Mouse (Mus musculus) spleen, postnatal 10 days (tissue): ENCODE results near the gene Zg16.

Experiments used
- DNase-seq, 2 experiments: peaks; one replicate each; pipeline ENCODE4 v3.0.0; 2021 to 2022; ENCODE audit warnings: low spot score in 2 of 2

The Zg16 gene

DNA sequence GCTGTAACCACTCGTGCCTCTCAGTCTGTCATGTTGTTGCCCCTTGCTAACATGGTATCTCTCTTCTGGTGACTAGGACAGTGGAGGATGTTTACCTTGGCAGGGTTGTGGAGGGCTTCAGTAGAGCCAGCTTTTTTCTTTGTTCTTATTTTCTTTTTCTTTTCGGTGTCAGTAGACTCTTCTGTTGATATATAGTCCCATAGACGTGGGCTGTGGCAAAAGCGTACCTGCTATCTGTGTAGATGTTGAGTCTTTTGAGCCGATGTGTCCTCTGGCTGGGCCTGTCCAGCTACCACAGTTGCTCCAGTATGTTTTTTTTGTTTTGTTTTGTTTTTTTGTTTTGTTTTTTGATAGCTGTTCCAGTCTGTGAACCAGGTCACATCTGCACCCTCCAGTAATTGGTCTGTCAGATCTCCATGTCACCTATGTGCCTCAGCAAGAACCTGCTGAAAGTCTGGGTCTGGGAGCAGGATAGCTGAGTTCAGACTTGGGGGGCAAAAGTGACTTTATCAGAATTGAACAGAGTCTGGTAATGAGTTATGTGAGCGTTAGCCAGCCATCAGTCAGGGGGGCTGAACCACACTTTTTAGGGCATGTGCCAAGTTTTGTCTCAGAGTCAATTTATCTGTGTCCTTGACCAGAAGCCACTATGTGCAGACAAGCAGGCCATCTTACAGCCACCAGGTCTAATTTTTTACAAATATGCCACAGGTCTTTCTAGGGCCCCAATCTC is at the start of gene Zg16:
Zg16 (minus strand) TSS at position 51 of the 733 bp plus-strand sequence.
- DNase-seq: peak in 1 of 2 experiments; percentile 42

DNA sequence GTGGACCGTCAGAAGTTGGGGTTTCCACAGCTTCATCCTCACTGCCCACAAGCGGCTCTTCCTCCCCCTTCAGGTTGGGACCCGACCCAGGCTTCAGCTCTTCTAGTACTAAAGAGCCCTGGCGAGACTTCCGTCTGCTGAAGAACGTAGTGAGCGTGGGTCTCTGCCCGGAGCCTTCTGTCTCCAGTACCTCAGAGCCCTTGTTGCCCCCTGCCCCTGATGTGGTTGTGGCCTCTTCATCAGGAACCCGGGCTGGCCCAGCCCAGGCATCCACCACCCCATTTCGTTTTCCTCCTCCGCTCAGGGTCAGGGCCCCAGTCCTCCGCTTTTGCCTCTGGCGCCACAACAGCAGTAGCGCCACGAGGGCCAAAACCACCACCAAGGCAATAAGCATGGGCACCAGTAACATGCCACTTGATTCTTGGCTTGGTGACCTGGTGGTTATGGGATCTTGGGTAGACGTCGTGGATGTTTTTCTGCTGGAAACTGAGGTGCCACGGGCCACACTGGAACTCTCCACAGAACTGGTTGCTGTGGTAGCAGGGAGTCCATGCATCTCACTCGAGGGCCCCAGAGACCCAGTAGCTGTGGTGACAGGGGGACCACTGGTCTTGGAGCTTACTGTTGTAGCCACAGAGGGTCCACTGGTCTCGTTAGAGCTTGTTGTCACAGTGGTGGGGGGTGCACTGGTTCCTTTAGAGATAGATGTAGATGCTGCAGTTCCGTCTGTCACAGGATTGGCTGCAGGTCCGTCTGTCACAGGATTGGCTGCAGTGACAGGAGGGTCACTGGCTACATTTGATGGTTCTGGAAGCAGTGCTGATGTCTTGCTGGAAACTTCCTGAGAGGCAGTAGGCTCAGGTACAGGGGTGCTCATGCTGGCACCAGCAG is 49.3 kb upstream of the Zg16 start:
- peak; percentile 46 to 53 for DNase-seq

DNA sequence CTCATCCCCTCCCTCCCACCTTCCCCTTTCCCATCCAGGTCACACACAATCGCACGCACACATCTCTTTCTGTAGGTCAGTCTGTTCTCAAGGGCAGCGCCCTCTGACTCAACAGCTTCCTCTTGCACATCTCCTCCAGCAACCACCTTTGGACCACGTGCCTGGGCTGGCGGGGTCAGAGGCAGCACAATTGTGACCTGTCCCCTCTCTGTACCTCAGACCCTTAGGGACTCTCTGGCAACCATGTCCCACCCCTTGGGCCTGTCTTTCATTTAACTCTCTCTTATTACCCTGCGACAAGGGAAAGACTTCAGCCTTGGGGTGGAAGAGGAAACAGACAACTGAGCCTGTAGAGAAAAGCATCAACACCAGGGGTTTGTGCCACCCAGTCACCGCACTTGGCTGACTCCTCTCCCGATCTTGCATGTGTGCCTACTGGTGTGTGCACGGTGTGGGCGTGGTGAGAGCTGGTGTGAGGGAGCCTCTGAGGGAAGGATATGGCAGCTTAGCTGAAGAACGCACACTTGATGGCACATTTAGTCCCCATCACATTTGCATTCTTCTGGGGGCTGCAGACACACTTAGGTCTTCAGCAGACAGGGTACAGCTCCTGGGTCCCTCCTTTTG is 47.8 kb upstream of the Zg16 start:
- DNase-seq: peak; percentile 44 to 81

DNA sequence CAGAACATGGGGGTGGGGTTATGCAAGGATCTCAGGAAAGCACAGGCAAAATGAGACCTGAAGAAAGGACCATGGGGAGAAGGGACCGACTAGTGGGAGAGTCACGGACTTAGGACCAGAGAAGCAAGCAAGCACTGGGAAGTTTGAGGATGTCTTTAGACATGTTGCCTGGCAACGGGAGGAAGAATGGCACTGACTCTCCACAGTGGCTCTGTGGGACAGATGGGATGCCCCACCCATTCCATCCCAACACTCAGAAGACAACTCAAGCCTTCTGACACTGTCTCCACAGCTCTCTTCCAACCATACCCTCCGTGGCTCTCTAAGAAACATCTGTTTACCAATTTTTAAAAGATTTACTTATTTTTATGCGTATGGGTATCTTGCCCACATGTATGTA is 46.0 kb upstream of the Zg16 start:
- DNase-seq: no peak

DNA sequence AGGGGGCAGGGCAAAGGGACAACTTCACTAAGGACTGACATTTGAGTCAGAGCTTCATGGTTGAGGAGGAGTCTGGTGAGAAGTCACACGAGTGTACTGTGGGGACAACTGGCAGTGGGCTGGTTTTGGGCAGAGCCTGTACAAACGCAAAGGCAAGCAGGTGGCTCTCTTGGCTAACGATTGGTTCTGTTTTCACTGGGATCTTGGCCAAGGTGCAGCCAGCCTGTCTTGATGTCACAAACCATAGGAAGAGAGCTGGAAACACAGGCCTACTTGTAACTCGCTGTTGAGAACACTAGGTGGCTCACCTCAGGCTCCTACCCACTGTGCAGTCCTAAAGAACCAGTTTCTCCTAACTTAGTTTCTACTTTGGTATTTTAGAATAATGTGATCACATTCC is 42.5 kb upstream of the Zg16 start:
- DNase-seq: peak in 1 of 2 experiments; percentile 51

DNA sequence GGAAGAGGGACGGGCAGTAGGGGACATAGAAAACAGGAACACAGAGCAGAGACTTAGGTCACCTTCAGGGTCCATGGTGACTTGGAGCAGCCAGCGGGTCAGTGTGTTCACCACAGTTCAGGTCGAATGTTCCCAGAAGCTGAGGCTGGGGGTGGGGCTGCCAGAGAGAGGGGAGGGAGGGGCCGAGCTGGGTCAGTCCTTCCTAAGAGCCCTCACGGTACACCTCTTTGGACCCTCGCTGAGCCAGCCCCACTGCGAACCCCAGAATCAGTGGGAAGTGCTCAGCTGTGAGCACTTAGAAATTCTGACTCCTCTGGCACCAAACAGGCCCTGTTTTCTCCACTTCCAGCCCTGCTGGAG is 34.8 kb upstream of the Zg16 start, which contains the start of gene Qprt:
Qprt (minus strand) TSS at position 316 of the 360 bp plus-strand sequence.
- no peak for DNase-seq

DNA sequence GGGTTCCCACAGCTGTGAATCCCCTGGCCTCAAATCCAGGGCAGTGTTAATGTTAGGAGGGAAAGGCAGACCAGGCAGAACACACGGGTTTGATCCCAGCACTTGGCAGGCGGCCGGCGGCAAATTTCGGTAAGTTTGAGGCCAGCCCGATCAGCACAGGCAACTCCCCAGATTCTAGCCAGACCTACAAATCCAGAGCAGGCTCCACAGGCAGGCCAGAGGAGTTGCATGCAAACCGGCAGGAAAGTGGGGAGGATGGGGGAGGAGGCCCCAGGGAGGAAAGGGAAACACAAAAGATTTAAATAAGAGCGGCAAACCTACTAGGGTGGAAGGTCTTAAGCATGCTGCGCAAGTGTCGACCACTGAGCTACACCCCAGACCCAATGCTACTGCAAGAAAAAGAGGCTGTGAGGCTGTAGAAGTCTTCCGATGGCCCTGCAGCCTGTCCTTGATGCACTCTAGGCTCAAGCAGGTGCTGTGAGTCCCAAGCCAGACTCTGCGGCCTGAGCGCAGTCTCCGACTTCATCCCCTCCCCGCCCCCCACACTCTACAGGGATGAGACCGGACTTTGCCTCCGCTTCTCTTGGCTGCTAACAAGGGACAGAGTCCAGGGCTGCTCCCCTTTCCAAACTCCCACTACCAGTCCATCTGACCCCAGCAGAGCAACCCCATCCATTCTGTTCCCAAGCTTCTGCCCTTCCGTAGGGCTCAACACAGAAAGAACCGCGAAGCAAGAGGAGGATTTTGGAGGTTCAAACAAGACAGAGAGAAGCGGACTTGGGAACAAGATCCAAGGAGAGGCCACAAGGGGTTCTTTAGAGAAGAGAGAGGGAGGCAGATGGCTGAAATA is 34.2 kb upstream of the Zg16 start:
- DNase-seq: no peak

DNA sequence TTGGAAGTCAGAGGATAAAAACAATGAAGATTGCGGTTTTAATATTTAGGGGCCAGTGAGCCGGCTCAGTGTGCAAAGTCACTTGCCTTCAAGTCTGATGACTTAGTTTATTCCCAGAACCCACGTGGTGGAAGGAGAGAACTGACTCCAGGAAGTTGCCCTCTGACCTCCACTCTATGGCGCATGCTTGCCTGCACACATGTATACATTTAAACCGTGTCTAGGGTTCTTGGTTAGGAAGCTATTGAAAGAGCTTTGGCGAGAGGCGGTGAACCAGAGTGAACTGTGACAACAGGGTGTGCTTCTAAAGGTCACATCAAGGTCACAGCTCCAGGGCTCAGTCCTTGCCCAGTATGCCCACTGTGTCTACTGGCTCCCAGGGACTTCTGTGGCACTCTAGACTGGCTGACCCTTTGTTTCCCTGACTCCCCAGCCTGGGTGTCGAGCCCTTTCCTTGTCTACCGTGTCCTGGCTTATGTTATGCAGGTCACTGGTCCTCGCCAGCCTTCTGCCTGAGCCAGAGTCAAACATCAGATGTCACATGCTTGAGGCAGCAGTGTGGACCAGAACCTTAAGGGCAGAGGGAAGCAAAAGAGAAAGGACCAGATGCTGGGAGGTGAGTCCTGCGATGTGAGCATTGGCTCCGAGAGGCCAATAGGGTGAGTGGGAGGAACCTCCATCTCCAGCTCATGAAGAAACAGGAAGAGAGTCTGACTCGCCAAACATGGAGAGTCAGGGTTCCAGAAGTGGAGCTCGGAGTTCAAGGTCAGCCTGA is 31.7 kb upstream of the Zg16 start:
- DNase-seq: no peak

DNA sequence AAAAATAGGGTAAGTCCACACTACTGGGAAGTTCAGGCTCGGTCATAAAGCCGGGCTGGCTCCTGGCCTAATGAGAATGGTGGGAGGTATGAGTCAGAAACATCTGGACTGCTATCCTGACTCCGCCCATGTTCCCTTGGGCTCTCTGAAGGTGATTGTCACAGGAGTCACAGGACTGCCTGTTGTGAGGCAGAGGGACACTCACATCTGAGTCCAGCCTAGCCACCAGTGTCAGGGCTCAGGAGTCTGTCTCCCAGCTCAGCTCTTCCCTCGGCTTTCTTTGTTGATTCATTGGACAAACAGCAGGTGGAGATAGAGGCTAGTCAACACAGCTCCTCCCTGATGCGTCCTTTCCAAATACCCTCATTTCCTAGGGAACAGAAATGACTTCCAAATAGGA is 30.8 kb upstream of the Zg16 start:
- DNase-seq: no peak

DNA sequence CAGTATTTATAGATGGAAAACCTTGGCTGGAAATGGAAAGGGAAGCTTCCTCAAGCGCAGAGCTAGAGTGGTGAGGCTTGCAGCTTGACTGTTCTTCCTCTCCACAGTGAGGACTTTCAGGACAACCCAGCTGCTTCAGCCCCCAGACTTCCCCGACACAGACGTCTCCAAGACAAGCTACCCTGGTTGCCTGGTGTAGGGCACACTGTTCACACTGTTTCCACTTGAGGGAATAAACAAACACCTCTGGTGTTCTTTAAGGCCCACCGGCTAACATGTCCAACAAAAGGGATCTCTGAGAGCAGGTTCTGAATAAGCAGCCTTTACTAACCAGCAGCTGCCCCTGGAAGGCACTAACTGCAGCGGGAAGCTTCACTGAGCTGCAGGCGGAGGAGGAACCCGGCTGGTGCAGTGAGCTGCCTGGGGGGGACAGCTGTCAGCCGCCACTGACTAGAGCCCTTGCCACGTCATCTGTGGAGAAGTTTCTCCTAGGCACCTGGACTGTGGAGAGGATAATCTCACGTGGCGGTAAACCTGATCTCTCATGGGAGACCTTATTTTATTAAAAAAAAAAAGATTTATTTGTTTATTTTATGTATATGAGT is 29.3 kb upstream of the Zg16 start:
- no peak for DNase-seq

DNA sequence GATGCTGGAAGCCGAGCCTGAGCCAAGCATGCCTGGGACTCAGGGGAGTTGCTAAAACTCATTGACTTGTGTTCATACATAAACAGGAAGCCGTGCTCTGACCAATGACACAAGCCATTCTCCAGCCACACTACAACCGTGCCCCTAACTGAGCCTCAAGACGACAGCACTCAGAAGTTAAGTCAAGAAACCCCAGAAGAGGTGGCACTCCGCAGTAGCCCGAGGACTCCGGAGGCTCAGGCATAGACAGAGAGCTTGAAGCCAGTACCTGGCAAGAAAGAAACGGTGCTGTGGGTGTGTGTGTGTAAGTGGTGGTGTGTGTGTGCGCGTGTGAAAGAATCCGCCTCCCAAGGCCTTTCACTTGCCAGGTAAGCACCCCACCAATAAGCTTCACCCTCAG is 27.8 kb upstream of the Zg16 start:
- DNase-seq: no peak

DNA sequence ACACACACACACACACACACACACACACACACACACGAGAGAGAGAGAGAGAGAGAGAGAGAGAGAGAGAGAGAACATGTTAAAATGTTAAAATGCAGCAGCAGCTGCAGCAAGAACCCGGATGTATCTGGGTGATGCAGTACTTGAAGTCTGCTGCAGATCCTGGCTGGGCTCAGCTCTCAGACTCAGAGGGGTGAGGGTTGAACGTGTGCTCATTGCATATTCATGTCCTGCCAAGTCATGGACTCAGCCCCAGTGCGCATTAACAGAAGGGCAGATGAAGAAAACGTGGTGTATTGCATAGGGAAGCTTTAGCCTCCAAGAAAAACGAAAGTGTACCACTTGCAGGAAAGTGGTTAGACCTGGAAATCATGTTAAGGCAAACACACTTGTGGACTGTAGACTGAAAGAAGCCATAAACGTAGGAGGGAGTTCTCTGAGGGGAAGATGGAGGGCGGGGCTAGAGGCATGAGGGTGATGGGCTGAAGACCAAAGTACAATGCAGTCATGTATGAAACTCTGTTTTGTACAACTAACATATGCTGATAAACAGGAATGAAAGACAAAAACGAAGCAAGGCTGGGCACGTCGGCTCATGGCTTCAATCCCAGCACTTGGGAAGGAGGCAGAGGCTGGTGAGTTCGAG is 26.6 kb upstream of the Zg16 start:
- peak in 1 of 2 experiments; percentile 38 for DNase-seq

DNA sequence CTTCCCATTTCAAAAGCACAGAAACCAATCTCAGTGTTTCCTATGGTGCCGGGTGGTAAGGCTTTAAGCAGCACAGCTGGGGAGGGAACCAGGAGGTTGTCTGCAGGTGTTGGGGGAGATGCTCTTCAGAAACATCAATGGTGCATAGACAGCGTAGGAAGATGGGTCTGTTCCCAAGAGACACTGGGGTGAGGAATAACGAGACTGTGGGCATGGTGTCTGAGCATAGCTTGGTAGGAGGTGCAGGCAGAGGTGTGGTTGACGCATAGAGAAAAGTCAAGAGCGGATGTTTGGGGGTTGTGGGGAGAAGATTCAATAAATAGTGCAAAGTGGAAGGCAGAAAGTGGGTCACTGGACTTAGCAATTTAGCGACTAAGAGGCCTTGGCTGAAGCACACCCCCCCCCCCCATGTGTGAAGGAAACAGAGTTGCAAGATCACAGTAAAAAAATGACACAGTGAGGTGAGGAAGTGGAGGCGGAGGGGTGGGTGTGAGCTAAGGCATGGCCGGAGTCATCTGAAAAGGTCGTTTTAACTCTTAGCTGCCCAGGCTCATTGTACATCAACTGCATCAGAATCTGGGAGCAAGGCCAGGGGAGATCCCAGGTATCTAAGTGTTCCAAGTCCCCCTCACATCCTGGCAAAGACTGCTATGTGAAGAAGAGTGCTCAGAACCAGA is 25.9 kb upstream of the Zg16 start:
- DNase-seq: peak in 1 of 2 experiments; percentile 27

DNA sequence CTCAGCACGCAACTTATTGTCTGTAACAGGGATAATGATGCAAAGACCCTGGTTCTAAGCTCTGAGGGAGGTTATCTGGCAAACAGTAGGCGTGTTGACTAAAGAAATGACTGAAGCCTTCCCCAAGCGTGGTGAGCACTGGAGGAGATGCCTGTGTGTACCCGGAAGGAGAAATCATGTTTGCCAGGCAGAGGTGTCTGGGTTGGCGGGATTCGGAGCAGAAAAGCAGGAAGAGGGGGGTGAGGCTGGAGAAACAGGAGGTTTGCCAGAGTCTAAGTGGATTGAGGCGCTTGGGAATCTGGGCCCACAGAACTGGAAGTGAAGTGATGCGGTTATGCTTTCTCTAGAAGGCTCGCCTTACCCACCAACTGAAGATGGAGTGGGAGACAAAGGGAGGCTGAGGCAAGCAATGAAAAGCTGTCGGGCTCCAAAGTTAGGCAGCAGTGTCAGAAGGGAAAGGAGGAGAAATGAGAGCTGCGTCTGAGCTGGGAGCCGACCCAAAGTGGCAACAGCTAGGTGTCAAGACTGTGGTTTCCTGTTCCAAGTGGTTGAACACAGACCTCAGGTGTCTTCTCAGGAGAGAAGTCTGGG is 25.2 kb upstream of the Zg16 start:
- no peak for DNase-seq

DNA sequence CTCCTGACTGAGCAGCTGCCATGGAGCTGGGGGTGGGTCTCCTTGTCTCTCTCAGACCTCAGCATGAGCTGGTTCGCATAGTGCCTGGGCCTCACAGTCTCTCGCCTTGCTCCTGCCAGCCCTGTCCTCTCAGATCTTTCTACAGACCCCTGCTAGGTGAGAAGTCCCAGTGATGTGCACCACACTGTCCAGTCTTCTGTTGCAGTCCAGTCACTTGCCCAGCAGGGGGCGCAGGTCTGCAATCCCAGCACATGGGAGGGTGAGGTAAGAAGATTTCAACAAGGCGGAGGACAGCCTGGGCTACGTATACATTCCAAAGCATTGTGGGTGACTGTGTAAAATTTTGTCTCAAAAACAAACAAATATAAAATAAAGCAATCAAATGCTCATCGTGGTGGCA is 24.3 kb upstream of the Zg16 start:
- peak; percentile 78 to 88 for DNase-seq

DNA sequence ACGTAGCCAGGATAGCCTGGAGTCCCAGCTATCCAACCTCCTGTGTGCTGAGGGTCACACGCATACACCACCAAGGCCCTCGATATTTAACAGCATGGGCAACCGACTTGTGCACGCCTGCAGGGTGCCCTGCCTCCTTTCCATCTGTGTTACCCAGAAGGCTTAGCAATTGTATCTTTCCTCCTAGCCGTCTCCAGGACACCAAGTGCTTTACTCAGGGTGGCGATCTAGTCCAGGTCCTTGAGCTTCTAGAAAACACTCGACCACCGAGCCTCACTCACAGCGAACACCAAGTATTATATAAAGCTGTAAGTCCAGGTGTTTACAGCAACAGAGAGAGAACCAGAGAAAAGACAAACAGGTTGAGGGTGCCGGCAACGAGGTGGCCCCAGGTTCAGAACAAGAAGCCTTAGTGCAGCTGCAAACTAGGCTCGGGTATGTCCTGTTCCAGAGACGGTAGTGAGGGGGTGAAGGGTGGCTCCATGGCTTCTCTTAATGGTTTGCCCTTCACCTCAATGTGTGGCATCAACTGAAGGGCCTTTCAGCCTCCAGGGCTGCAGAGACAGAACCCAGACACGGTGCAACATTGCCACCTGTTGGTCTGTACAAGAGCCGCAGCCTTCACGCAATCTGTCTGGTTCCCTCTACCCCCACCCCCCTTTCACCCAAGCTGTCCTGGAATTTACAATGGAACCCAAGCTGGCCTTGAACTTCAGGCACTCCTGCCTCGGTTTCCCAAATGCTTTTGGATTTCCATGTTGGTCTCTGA is 23.3 kb upstream of the Zg16 start:
- peak; percentile 67 to 83 for DNase-seq

DNA sequence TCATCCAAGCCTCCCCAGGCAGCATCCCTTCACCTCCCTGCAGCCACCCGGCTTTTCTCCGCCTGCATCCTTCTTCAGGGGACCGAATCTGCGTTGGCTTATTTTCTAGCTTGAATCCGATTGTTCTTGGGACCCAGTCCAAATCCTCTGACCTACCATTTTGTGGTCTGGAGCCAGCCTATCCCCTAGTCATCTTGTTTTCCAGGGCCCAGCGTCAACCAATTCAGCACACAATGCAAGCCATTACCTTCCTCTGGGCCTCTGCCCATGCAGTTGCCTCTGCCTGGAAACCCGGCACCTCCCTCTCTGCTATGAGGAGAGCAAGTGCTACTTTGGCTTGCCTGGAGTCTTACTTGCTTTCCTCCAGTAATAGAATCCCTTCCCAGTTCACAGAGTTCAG is 18.4 kb upstream of the Zg16 start:
- no peak for DNase-seq
